11 mouse cellular contexts compared by ENCODE assay signal in genomic region chr11:72547181-72547580, GRCm38 (mm10). TPM values are rescaled to one million over a fixed set of nuclear protein-coding genes. Genes with fewer than 3 reads are reported as not detected.
"Had no signal": no experiment of that assay in that cellular context is flagged by ENCODE, and none has a peak within 500 bp of the region (broad histone marks: within the 10 kb centered on the region; RNA-seq: fewer than 3 reads in every experiment).

No protein-coding gene starts in this region.

- H3K4me2 ChIP-seq: limb, embryonic 13.5 days; liver, embryonic 12.5 days; midbrain, embryonic 11.5 days; neural tube, embryonic 12.5 days; stomach, embryonic 15.5 days had no signal

- H3K27ac ChIP-seq: limb, embryonic 13.5 days; liver, embryonic 12.5 days; neural tube, embryonic 12.5 days; stomach, embryonic 15.5 days had no signal

- H3K9ac ChIP-seq: limb, embryonic 13.5 days; liver, embryonic 12.5 days; neural tube, embryonic 12.5 days; stomach, embryonic 15.5 days had no signal

- H3K9me3 ChIP-seq: limb, embryonic 13.5 days; liver, embryonic 12.5 days; neural tube, embryonic 12.5 days; stomach, embryonic 15.5 days had no signal

- DNase-seq: kidney, adult 11 months; kidney, postnatal 10 days; left cerebral cortex, postnatal 4 days; thymus, postnatal 36 days had no signal

- H3K4me1 ChIP-seq: limb, embryonic 13.5 days; neural tube, embryonic 12.5 days; stomach, embryonic 15.5 days had no signal

- H3K36me3 ChIP-seq: limb, embryonic 13.5 days; liver, embryonic 12.5 days; neural tube, embryonic 12.5 days; stomach, embryonic 15.5 days had no signal

- ATAC-seq: liver, embryonic 12.5 days; midbrain, embryonic 16.5 days had no signal

- H3K4me3 ChIP-seq: limb, embryonic 13.5 days; liver, embryonic 12.5 days; myocyte; neural tube, embryonic 12.5 days; stomach, embryonic 15.5 days had no signal

- H3K27me3 ChIP-seq: limb, embryonic 13.5 days; liver, embryonic 12.5 days; neural tube, embryonic 12.5 days; stomach, embryonic 15.5 days had no signal

RNA-seq across cellular contexts. Expression of gene Spns3, which starts 3.1 kb away (rescaled TPM):
- polyA plus RNA-seq: midbrain, embryonic 11.5 days; midbrain, embryonic 16.5 days; neural tube, embryonic 12.5 days had no signal
